Mouse (Mus musculus) intestine, embryonic 15.5 days (tissue): ENCODE data around the gene Synrg. TPM values are rescaled to one million over a fixed set of nuclear protein-coding genes. Genes with fewer than 3 reads are reported as not detected.

ENCODE experiments used
- ATAC-seq: fragments of 200-750 bp; cut with Nextera tagmentation; 2 replicates; pipeline ENCODE4 v1.8.0; 2017; ENCODE audit warnings: moderate TSS enrichment, moderate library complexity
- H3K27ac ChIP-seq: fragments of 300-500 bp; sonication (generic); 2 replicates; pipeline ENCODE4 v1.5.1; 2015; ENCODE audit warnings: mild to moderate bottlenecking, inconsistent platforms
- H3K27me3 ChIP-seq: fragments of 300-500 bp; sonication (generic); replicated peaks from 2 replicates; pipeline ENCODE4 v1.6.1; 2015; ENCODE audit warnings: inconsistent platforms
- H3K36me3 ChIP-seq: fragments of 300-500 bp; sonication (generic); 2 replicates; pipeline ENCODE4 v1.6.1; 2015; ENCODE audit warnings: inconsistent platforms
- H3K4me1 ChIP-seq: fragments of 300-500 bp; sonication (generic); replicated peaks from 2 replicates; pipeline ENCODE4 v1.6.1; 2015; ENCODE audit warnings: inconsistent platforms
- H3K4me2 ChIP-seq: fragments of 300-500 bp; sonication (generic); replicated peaks from 2 replicates; pipeline ENCODE4 v1.6.1; 2015; ENCODE audit warnings: mild to moderate bottlenecking, inconsistent platforms
- H3K4me3 ChIP-seq: fragments of 300-500 bp; sonication (generic); replicated peaks from 2 replicates; pipeline ENCODE4 v1.5.1; 2015; ENCODE audit warnings: inconsistent platforms
- H3K9ac ChIP-seq: fragments of 300-500 bp; sonication (generic); 2 replicates; pipeline ENCODE4 v1.6.1; 2015; ENCODE audit warnings: inconsistent platforms
- H3K9me3 ChIP-seq: fragments of 300-500 bp; sonication (generic); 2 replicates; pipeline ENCODE4 v1.6.1; 2016; ENCODE audit warnings: inconsistent platforms
- WGBS: fragments of 180-500 bp; shearing (Covaris S2); methylation state at CpG from one replicate; pipeline ENCODE4 v1.1.7; 2015; 5-methylcytosine and 5-hydroxymethylcytosine counted together
- polyA plus RNA-seq: library from polyadenylated mRNA; unstranded; fragments of >200 nt; fragmentation: Nextera tagmentation; extraction: Ambion mirVana; gene quantifications from 2 replicates; pipeline ENCODE4 v1.2.1, GENCODE M21; 2015

Synrg gene
- 9.8 and 10.8 TPM in 2 replicates for polyA plus RNA-seq

DNA sequence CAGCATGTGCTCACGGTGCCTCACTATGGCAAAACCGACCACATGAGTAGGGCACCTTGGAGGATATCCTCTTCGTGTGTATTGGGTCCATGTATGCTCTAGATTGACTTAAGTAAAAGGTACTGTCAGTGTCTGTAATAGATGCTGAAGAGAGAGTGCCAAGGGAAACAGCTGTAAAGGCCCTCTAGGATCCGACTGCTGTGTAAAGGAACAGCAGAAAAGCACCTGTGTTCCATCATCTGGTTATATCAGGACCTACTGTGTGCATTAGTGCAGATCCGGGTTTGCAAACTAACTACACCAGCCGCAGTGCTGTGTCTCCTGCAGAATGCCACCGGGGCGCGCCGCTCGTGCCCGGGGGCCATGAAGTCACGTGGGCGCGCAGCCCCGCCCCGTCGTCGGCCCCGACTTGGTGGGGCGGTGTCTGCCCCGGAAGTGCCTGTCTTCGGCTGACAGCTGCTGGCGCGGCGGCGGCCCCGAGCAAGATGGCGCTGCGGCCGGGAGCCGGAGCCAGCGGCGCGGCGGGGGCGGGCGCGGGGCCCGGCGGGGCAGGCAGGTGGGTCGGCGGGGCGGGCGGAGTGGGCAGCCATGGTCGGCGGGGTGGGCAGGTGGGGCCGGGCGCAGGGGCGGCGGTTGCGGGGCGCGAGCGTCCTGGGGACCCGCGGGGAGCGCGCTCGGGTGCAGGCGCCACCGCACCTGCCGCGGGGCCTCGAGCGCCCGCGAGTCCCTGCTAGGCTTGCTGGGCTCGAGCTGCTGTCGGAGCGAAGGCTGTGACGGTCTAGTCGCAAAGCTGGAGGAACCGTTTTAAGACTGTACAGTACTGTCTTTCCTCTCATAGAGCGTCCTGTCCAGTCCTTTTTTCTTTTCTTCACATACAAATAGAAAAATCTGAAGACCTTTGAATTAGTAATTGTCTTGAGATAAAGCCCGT, at the start of gene Synrg:
Synrg (plus strand) TSS at position 438 of the 931 bp plus-strand sequence.
- WGBS, result 2% methylated on average over 74 of the region's 76 CpGs
- H3K27me3 ChIP-seq, result no peaks in the 10 kb centered on the region
- ATAC-seq, result peak; percentile 98

DNA sequence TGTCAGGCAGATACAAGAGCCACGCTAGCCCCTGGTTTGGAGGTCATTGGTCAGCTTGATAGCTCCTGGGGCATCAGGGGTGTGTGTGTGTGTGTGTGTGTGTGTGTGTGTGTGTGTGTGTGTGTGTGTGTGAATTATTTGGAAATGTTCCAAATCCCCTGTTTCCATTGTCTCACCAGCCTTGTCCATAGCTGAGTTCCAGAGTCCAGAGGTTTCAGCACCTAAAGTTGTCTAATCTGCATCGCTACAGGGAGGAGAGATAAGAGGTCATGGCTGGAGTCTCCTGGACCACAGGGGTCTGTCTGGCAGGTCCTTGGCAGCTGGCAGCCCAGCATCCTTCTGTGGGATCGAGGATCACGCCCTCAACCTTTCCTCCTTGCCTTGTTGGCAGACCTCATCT, 49.7 kb upstream of the Synrg start:
- Histone ChIP-seq H3K36me3 (no peaks in the 10 kb centered on the region), H3K9me3 (no peaks in the 10 kb centered on the region), H3K4me2 (no peak overlapping the region), H3K27me3 (no peaks in the 10 kb centered on the region), H3K4me3 (no peak overlapping the region), H3K4me1 (peaks cover 3% of the 10 kb centered on the region; the same call in 1 of the 2 replicates), H3K9ac (no peak overlapping the region), H3K27ac (peak overlapping the region; percentile 73)
- 67% methylated on average over 4 of the region's 4 CpGs for WGBS
- no peak for ATAC-seq

More for the DNA sequence above, at the start of gene Synrg:
- Histone ChIP-seq H3K36me3 (peaks cover 24% of the 10 kb centered on the region; the same call in 1 of the 2 replicates), H3K4me1 (peaks cover 3% of the 10 kb centered on the region; the same call in 1 of the 2 replicates), H3K9me3 (no peaks in the 10 kb centered on the region), H3K9ac (peak within 1 kb of the TSS; percentile 68), H3K4me2 (peak within 1 kb of the TSS; percentile 77), H3K4me3 (peak within 1 kb of the TSS; percentile 79), H3K27ac (peak within 1 kb of the TSS; percentile 75)

DNA sequence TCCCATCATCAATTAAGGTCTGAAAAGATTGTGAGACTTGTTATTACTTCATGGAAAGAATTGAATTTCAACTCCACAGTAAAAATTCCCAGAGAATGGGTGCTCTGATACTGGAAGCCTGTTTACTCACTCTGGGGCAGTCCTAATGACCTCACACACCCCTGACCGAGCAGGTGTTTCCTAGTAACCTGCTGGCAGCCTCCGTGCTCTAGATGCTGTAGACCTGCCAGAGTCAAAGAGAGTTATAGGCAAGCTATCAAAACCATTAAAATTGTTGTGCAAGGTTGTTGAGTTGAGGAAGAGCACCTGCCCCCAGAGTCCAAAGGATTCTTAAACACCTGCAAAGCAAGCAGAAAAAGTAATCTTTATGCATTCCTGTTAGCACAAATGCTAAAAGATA, 41.6 kb upstream of the Synrg start:
- Histone ChIP-seq H3K4me2 (no peak overlapping the region), H3K4me3 (no peak overlapping the region), H3K36me3 (no peaks in the 10 kb centered on the region), H3K4me1 (no peaks in the 10 kb centered on the region), H3K9ac (no peak overlapping the region), H3K27me3 (no peaks in the 10 kb centered on the region), H3K27ac (no peak overlapping the region; the same call in 1 of the 2 replicates), H3K9me3 (no peaks in the 10 kb centered on the region)
- ATAC-seq, result peak; percentile 76; the same call in 1 of the 2 replicates
- WGBS, result 36% methylated on average over 2 of the region's 2 CpGs

DNA sequence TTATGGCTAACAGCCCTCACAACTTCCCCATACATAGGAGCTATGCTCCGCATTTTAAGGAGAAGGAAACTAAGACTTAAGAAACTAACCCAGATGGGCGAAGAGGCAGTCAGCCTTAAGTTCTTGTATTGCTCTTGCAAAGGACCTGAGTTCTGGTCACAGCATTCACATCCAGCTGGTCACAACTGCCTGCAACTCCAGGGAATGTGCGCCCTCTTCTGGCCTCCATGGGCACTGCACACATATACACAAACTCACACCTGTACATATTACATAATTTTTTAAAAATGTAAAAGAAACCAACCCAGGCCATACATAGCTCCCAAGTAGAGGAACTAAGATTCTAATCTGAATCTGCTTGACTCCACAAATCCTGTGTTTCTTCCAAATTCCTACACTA, 37.1 kb upstream of the Synrg start:
- Histone ChIP-seq H3K4me2 (no peak overlapping the region), H3K9me3 (no peaks in the 10 kb centered on the region), H3K27ac (no peak overlapping the region), H3K27me3 (no peaks in the 10 kb centered on the region), H3K36me3 (no peaks in the 10 kb centered on the region), H3K9ac (no peak overlapping the region), H3K4me1 (no peaks in the 10 kb centered on the region), H3K4me3 (no peak overlapping the region)
- WGBS, result 65% methylated on average over 3 of the region's 3 CpGs
- no peak for ATAC-seq

DNA sequence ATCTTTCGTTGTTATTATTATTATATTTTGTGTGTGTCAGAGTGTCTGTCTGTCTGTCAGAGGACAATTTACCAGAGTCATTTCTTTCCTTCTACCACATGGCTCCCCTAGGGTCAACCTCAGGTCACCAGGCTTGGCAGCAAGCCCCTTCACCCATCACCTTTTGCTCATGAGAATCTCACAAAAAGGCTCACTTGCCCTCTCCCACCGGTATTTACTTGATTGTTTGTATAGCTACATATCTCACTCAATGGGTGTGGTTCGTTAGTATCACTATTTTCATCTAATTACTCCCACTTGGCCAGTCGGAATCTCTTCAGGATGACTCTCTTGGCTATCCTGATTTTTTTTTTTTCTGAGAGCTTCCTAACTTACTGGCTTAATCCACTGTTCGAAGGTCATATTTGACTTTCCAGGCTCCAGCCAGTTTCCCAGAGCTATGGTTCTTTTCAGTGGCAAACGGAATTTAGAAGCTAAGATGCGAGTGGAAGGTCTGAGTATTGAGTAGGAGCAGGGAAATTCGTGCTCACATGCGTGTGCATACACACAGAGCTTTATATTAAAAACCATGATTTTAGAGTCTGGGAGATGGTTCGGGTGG, 31.6 kb upstream of the Synrg start:
- 0 out of 2 replicates have a peak, but pooled peaks cover 5% of the 10 kb centered on the region for H3K4me1 ChIP-seq
- no peak overlapping the region for H3K27ac ChIP-seq
- H3K4me3 ChIP-seq, result no peak overlapping the region
- H3K4me2 ChIP-seq, result no peak overlapping the region
- H3K27me3 ChIP-seq, result no peaks in the 10 kb centered on the region
- ATAC-seq, result no peak
- H3K9me3 ChIP-seq, result no peaks in the 10 kb centered on the region
- H3K36me3 ChIP-seq, result no peaks in the 10 kb centered on the region
- no peak overlapping the region for H3K9ac ChIP-seq
- 63% methylated on average over 10 of the region's 10 CpGs for WGBS

DNA sequence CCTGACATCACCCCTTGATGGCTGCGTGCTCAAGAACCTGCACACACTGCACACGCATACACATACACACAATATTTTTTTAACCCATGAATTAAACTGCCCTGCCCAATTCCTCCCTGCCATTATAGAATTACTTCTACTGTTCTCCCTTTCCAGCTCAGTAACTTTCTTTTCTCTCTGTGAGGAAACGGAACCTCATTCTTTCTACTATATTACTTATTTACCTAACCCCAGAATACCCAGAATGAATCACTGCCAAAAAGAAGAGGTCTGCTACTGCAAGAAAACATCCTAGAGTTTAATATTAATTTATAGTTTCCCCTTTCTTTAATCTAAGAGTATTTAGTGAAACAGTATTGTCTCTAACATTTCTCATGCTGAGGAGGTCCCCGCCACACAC, 30.9 kb upstream of the Synrg start:
- 69% methylated on average over 4 of the region's 4 CpGs for WGBS
- Histone ChIP-seq H3K27me3 (no peaks in the 10 kb centered on the region), H3K9ac (no peak overlapping the region), H3K4me3 (no peak overlapping the region), H3K4me2 (no peak overlapping the region), H3K9me3 (no peaks in the 10 kb centered on the region), H3K4me1 (0 out of 2 replicates have a peak, but pooled peaks cover 5% of the 10 kb centered on the region), H3K36me3 (no peaks in the 10 kb centered on the region), H3K27ac (no peak overlapping the region)
- ATAC-seq, result no peak

DNA sequence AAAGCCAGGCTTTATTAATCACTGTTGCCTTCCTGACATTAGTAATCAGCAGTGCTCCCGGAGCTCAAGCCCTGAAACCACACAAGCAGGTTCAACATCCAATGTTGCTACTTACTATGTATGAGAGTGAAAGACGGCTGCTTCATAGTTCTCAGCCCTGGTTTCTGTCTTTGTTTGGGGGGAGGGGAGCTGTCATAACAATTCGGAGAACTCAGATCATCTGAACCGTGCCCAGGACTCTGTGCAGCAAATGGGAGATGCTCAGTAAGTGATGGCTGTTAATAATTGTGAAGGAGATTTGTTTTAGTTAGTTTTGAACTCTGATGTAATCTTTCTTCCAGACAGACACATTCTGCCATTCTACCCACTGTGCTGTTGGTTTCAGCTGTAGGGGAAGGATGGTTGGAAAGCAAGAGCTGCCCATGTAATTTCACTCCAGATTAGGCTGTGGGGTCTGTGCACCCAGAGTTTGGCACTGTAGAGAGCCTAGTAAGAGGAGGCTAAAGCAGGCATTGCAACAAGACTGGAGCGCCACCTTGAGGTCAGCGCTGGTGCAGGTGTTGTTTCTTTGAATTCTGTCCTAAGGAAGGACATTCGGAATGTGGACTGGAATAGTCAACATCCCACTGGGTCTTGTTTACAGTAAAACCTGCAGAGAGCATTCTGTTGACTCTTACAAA, 28.1 kb upstream of the Synrg start:
- H3K27ac ChIP-seq, result no peak overlapping the region
- H3K9me3 ChIP-seq, result no peaks in the 10 kb centered on the region
- H3K4me3 ChIP-seq, result no peak overlapping the region
- H3K9ac ChIP-seq, result no peak overlapping the region
- H3K27me3 ChIP-seq, result no peaks in the 10 kb centered on the region
- peak; percentile 74; the same call in 1 of the 2 replicates for ATAC-seq
- H3K36me3 ChIP-seq, result no peaks in the 10 kb centered on the region
- H3K4me2 ChIP-seq, result no peak overlapping the region; the same call in 1 of the 2 replicates
- WGBS, result 7% methylated on average over 7 of the region's 7 CpGs
- 0 out of 2 replicates have a peak, but pooled peaks cover 5% of the 10 kb centered on the region for H3K4me1 ChIP-seq

DNA sequence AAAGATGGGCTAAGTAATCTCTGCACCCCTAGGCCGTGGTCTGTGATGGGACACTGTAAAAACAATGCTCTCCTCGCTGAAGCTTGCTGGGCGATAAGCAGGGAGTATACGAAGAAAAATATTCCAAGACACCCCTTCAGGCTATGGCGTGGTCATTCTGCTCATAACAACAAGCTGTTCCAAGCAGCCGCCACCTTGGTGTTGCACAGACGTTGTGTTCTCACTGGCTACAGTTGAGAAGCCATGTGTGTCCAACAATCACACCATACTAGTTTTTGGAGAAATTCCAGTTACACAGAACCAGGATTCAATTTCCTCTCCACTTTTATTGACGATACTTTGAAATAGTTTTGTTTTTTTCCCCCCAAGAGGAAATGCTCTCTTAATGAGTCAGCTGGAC, 25.7 kb upstream of the Synrg start:
- Histone ChIP-seq H3K36me3 (no peaks in the 10 kb centered on the region), H3K9ac (no peak overlapping the region), H3K4me3 (no peak overlapping the region), H3K9me3 (no peaks in the 10 kb centered on the region), H3K4me1 (0 out of 2 replicates have a peak, but pooled peaks cover 11% of the 10 kb centered on the region), H3K27ac (no peak overlapping the region), H3K4me2 (no peak overlapping the region), H3K27me3 (no peaks in the 10 kb centered on the region)
- ATAC-seq, result no peak
- WGBS, result 83% methylated on average over 8 of the region's 8 CpGs

DNA sequence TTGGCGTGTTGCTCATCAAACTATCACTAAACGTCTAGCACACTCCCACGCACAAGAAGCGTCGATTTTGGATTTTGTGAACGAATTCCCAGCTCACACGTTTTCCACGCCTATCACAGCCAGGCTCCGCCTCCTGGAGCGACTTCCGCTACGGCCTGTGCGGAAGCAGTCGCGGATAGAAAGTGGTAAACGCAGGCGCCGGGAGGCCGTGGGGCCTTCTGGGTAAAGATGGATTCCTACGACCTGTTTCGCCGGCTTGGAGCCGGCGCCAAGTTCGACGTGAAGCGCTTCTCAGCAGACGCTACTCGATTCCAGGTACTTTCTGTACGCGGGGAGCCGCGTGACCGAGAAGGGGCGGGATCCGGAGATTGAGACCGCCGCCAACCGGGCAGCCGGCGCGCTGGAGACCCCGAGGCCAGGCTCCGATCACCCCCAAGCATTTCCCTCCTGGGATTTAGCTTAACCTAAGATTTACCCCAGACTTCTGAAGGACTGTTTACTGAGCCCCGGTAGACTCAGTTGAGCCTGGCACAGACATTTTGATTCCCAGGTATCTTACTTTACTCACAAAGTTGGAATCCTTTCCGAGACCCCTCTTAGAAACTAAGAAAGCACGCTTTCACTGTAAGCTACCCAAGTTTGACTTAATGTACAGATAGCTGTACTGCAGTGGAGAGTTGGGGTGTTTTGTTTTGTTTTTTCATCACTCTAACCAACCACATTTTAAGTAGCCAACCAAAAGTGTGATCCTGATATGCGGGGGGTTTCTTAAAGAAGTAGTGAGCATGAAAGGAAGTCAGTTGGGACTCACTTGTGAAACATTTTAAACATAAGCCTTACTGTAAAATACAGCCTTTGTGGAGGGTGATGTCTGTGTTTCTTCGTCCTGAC, 22.0 kb upstream of the Synrg start, which contains the start of gene Ddx52:
Ddx52 (plus strand) TSS at position 113 of the 891 bp plus-strand sequence.
- WGBS, result 1% methylated on average over 49 of the region's 49 CpGs
- peak within 1 kb of the TSS; percentile 76 for H3K27ac ChIP-seq
- H3K9me3 ChIP-seq, result no peaks in the 10 kb centered on the region
- H3K27me3 ChIP-seq, result no peaks in the 10 kb centered on the region
- peak within 1 kb of the TSS; percentile 82 for H3K4me3 ChIP-seq
- H3K4me2 ChIP-seq, result peak within 1 kb of the TSS; percentile 65
- peak; percentile 98 for ATAC-seq
- H3K4me1 ChIP-seq, result 0 out of 2 replicates have a peak, but pooled peaks cover 5% of the 10 kb centered on the region
- H3K9ac ChIP-seq, result peak within 1 kb of the TSS; percentile 82
- no peaks in the 10 kb centered on the region for H3K36me3 ChIP-seq

DNA sequence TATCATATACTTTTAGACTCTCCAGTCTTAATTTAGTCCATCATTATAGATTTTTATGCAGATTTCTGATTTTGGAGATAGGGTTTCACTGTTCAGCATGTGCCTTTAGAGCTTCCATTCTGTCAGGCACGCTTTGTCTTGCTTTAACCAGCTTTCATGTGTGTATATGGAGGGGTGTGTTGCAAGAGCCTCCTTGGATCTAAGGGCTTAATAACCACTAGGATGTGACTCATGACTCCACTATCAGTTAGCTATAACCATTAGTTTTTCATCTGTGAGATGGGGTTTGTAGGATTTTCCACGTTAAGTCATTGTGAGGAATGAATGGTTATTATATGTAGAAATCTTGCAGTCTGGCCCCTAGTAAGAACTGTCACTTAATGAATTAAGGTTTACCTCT, 7.4 kb upstream of the Synrg start:
- Histone ChIP-seq H3K4me2 (no peak overlapping the region), H3K4me1 (no peaks in the 10 kb centered on the region), H3K9me3 (no peaks in the 10 kb centered on the region), H3K4me3 (no peak overlapping the region), H3K27me3 (no peaks in the 10 kb centered on the region), H3K9ac (no peak overlapping the region), H3K27ac (no peak overlapping the region), H3K36me3 (peaks cover 55% of the 10 kb centered on the region)
- no peak for ATAC-seq
- 87% methylated on average over 2 of the region's 2 CpGs for WGBS

DNA sequence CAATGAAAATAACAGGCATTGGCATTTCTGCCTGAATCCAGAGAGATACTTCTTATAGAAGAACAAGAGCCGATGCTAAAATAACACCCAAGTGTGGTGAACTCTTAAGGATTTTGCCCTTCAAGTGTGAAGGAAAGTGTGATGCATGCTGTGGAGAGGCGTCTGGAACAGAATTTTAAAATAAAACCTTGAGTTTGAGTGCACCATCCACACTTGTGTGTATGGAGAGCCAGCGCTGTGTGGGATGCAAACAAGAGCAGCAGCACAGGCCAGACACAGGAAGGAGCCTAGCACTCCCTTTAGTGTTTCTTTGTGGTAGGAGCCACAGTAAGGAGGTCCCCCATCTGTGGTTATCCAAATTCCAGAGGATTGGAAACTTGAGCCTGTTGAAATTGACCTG, 2.2 kb upstream of the Synrg start:
- 92% methylated on average over 3 of the region's 3 CpGs for WGBS
- no peaks in the 10 kb centered on the region for H3K4me1 ChIP-seq
- H3K4me3 ChIP-seq, result no peak overlapping the region
- no peak overlapping the region for H3K9ac ChIP-seq
- no peak overlapping the region for H3K4me2 ChIP-seq
- ATAC-seq, result no peak
- no peaks in the 10 kb centered on the region for H3K27me3 ChIP-seq
- H3K27ac ChIP-seq, result no peak overlapping the region
- H3K36me3 ChIP-seq, result peaks cover 28% of the 10 kb centered on the region
- no peaks in the 10 kb centered on the region for H3K9me3 ChIP-seq
